ENCODE assay signal across 12 mouse cellular contexts in the genomic region with DNA sequence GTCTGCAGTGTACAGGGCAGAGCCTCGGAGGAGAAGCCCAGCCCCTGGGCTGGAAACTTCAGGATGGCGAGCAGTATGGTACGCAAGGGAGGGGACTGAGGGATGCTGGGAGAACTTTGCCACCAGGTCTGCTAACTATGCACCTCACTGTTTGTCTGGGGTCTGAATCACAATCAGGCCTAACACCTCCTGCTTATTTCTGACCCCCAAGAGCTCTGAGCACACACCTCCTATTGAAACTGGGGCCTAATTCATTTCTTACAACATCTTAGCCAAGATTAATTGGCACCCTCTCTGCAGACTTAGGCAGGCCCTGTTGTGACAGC.
A peak's percentile ranks its signal among the peaks of the same experiment; 100 is the strongest.
DNase-seq lines count a peak whose midpoint lies in the region; ATAC-seq and TF ChIP-seq lines count a peak whose summit lies in the region.
"Had no signal": no experiment of that assay in that cellular context is flagged by ENCODE, and none has a peak within 500 bp of the region (broad histone marks: within the 10 kb centered on the region; RNA-seq: fewer than 3 reads in every experiment).

No protein-coding gene starts in this region.

- peak overlapping the region; percentile 22; the same call in 1 of the 2 replicates for H3K27ac ChIP-seq in heart, embryonic 15.5 days
- H3K27ac ChIP-seq in ES-Bruce4 (ENCODE audit: insufficient read depth, low read length): peak overlapping the region; percentile 69
- peak overlapping the region; percentile 83 for H3K27ac ChIP-seq in embryonic facial prominence, embryonic 12.5 days
- H3K27ac ChIP-seq in liver, embryonic 12.5 days: peak overlapping the region; percentile 100

- no peak for DNase-seq in heart, postnatal 14 days
- DNase-seq in urinary bladder, postnatal 25 days (ENCODE audit: low spot score): no peak
- DNase-seq in urinary bladder, postnatal 4 days (ENCODE audit: low spot score in 2 of 2): no peak
- no peak for DNase-seq in adrenal gland, postnatal 36 days
- DNase-seq: kidney, postnatal 36 days; right cerebral cortex, postnatal 14 days had no signal

- TF ChIP-seq CTCF in ES-Bruce4 (IDR thresholded peaks at IDR 0.05; ENCODE audit: low read depth, low read length): no peak

- 78% methylated on average over 3 of the region's 3 CpGs for WGBS in heart, embryonic 15.5 days
- 79% methylated on average over 3 of the region's 3 CpGs for WGBS in embryonic facial prominence, embryonic 12.5 days
- 26% methylated on average over 3 of the region's 3 CpGs for WGBS in liver, embryonic 12.5 days (ENCODE audit: insufficient replicate concordance)

- H3K4me2 ChIP-seq in heart, embryonic 15.5 days: no peak overlapping the region
- H3K4me2 ChIP-seq in embryonic facial prominence, embryonic 12.5 days (replicated peaks): no peak overlapping the region
- H3K4me2 ChIP-seq in liver, embryonic 12.5 days: peak overlapping the region; percentile 69

- TF ChIP-seq EP300 in ES-Bruce4 (IDR thresholded peaks at IDR 0.05; ENCODE audit: insufficient read depth, low read depth, low read length): no peak

- H3K4me3 ChIP-seq in heart, embryonic 15.5 days: no peak overlapping the region
- H3K4me3 ChIP-seq in ES-Bruce4 (ENCODE audit: low read depth, low read length): no peak overlapping the region
- no peak overlapping the region for H3K4me3 ChIP-seq in embryonic facial prominence, embryonic 12.5 days
- peak overlapping the region; percentile 7; the same call in 1 of the 2 replicates for H3K4me3 ChIP-seq in liver, embryonic 12.5 days
- H3K4me3 ChIP-seq: megakaryocyte, embryonic 14.5 days had no signal

- no peaks in the 10 kb centered on the region for H3K36me3 ChIP-seq in heart, embryonic 15.5 days
- no peaks in the 10 kb centered on the region for H3K36me3 ChIP-seq in ES-Bruce4 (ENCODE audit: control insufficient read depth, insufficient read depth, low read length, poor library complexity, severe bottlenecking)
- no peaks in the 10 kb centered on the region for H3K36me3 ChIP-seq in embryonic facial prominence, embryonic 12.5 days
- H3K36me3 ChIP-seq in liver, embryonic 12.5 days: peaks cover 49% of the 10 kb centered on the region

- no peaks in the 10 kb centered on the region for H3K9me3 ChIP-seq in heart, embryonic 15.5 days (replicated peaks)
- H3K9me3 ChIP-seq in ES-Bruce4 (replicated peaks; ENCODE audit: control insufficient read depth, insufficient read depth, low read length, poor library complexity, severe bottlenecking): no peaks in the 10 kb centered on the region
- no peaks in the 10 kb centered on the region for H3K9me3 ChIP-seq in embryonic facial prominence, embryonic 12.5 days
- no peaks in the 10 kb centered on the region for H3K9me3 ChIP-seq in liver, embryonic 12.5 days (replicated peaks)
- H3K9me3 ChIP-seq: megakaryocyte, embryonic 14.5 days had no signal

- H3K9ac ChIP-seq in heart, embryonic 15.5 days: no peak overlapping the region
- no peak overlapping the region for H3K9ac ChIP-seq in ES-Bruce4 (ENCODE audit: low read depth, poor library complexity, severe bottlenecking)
- H3K9ac ChIP-seq in embryonic facial prominence, embryonic 12.5 days: no peak overlapping the region
- peak overlapping the region; percentile 84 for H3K9ac ChIP-seq in liver, embryonic 12.5 days

- intact Hi-C loops in heart, postnatal 14 days (cut with DNase I): no loop called here

- TF ChIP-seq POLR2A in ES-Bruce4 (IDR thresholded peaks at IDR 0.05; ENCODE audit: insufficient read depth, low read length): no peak

- peaks cover 36% of the 10 kb centered on the region for H3K4me1 ChIP-seq in heart, embryonic 15.5 days (replicated peaks)
- H3K4me1 ChIP-seq in ES-Bruce4 (ENCODE audit: control insufficient read depth, insufficient read depth, low read length): peaks cover 28% of the 10 kb centered on the region
- H3K4me1 ChIP-seq in embryonic facial prominence, embryonic 12.5 days: peaks cover 56% of the 10 kb centered on the region
- peaks cover 100% of the 10 kb centered on the region for H3K4me1 ChIP-seq in liver, embryonic 12.5 days

- ATAC-seq in heart, embryonic 15.5 days (replicated peaks; ENCODE audit: insufficient number of reproducible peaks, insufficient read depth, low FRiP score, low read depth): no peak
- no peak for ATAC-seq in embryonic facial prominence, embryonic 12.5 days (ENCODE audit: insufficient number of reproducible peaks, insufficient read depth, low FRiP score, low TSS enrichment)
- 0 out of 2 replicates have a peak, but pooled peaks have one; percentile 13 for ATAC-seq in liver, embryonic 12.5 days
- ATAC-seq: activated CD4-positive, CD25-positive, alpha-beta regulatory T cell, adult 4 months had no signal

- no peaks in the 10 kb centered on the region for H3K27me3 ChIP-seq in heart, embryonic 15.5 days
- H3K27me3 ChIP-seq in ES-Bruce4 (ENCODE audit: control insufficient read depth, insufficient read depth, low read length, poor library complexity, severe bottlenecking): no peaks in the 10 kb centered on the region
- H3K27me3 ChIP-seq in embryonic facial prominence, embryonic 12.5 days: no peaks in the 10 kb centered on the region
- H3K27me3 ChIP-seq in liver, embryonic 12.5 days (replicated peaks): no peaks in the 10 kb centered on the region

Comparison
In these comparisons a context has a peak if more than half of its experiments do, and no peak if none do; other contexts are left out.
1. H3K27ac ChIP-seq: peak in every context shown above with its lines; median percentile 100 in liver, embryonic 12.5 days; 83 in embryonic facial prominence, embryonic 12.5 days; 69 in ES-Bruce4; 22 in heart, embryonic 15.5 days.